Mouse (Mus musculus): ENCODE data around the gene Fras1. TPM values are rescaled to one million over a fixed set of nuclear protein-coding genes. Genes with fewer than 3 reads are reported as not detected.

The Fras1 gene
- polyA plus RNA-seq, 1 experiment from 2014 or later: 7.1 TPM

GRCm38 (mm10) chr5:96792422-96792821, 418.7 kb downstream of the Fras1 start:
- no peak for ATAC-seq (ENCODE audit: low FRiP score, low read depth)
- Histone ChIP-seq H3K27ac (replicated peaks) (no peak overlapping the region), H3K4me3 (no peak overlapping the region), H3K4me1 (replicated peaks) (peaks cover 5% of the 10 kb centered on the region), H3K36me3 (no peaks in the 10 kb centered on the region), H3K9me3 (no peaks in the 10 kb centered on the region), H3K9ac (no peak overlapping the region), H3K4me2 (peak overlapping the region; percentile 68; the same call in 1 of the 2 replicates), H3K27me3 (no peaks in the 10 kb centered on the region)
- WGBS: 77% methylated on average over 9 of the region's 9 CpGs

GRCm38 (mm10) chr5:96792936-96793718, 419.4 kb downstream of the Fras1 start, which contains the start of gene Anxa3:
Anxa3 (plus strand) TSS chr5:96793339.
- Histone ChIP-seq H3K9me3 (no peaks in the 10 kb centered on the region), H3K4me1 (replicated peaks) (peaks cover 5% of the 10 kb centered on the region), H3K4me2 (peak within 1 kb of the TSS; percentile 68), H3K36me3 (no peaks in the 10 kb centered on the region), H3K4me3 (peak within 1 kb of the TSS; percentile 38), H3K27ac (replicated peaks) (no peak within 1 kb of the TSS), H3K9ac (peak within 1 kb of the TSS; percentile 34), H3K27me3 (no peaks in the 10 kb centered on the region)
- ATAC-seq (ENCODE audit: low FRiP score, low read depth): peak; percentile 73; the same call in 1 of the 2 replicates
- WGBS: 13% methylated on average over 26 of the region's 26 CpGs

GRCm38 (mm10) chr5:96793953-96794635, 420.3 kb downstream of the Fras1 start:
- Histone ChIP-seq H3K4me3 (peak overlapping the region; percentile 38), H3K27me3 (no peaks in the 10 kb centered on the region), H3K9ac (no peak overlapping the region), H3K4me2 (peak overlapping the region; percentile 68; the same call in 1 of the 2 replicates), H3K36me3 (no peaks in the 10 kb centered on the region), H3K27ac (replicated peaks) (no peak overlapping the region), H3K9me3 (no peaks in the 10 kb centered on the region), H3K4me1 (replicated peaks) (peaks cover 5% of the 10 kb centered on the region)
- WGBS: 68% methylated on average over 10 of the region's 10 CpGs
- ATAC-seq (ENCODE audit: low FRiP score, low read depth): no peak

GRCm38 (mm10) chr5:96795752-96796151, 422.0 kb downstream of the Fras1 start:
- H3K36me3 ChIP-seq: no peaks in the 10 kb centered on the region
- 90% methylated on average over 1 of the region's 1 CpGs for WGBS
- H3K4me2 ChIP-seq: no peak overlapping the region
- no peaks in the 10 kb centered on the region for H3K9me3 ChIP-seq
- H3K27ac ChIP-seq (replicated peaks): no peak overlapping the region
- peaks cover 5% of the 10 kb centered on the region for H3K4me1 ChIP-seq (replicated peaks)
- H3K4me3 ChIP-seq: no peak overlapping the region
- no peaks in the 10 kb centered on the region for H3K27me3 ChIP-seq
- no peak for ATAC-seq (ENCODE audit: low FRiP score, low read depth)
- no peak overlapping the region for H3K9ac ChIP-seq

GRCm38 (mm10) chr5:96797465-96797864, 423.7 kb downstream of the Fras1 start:
- no peak for ATAC-seq (ENCODE audit: low FRiP score, low read depth)
- no peak overlapping the region for H3K4me2 ChIP-seq
- H3K36me3 ChIP-seq: no peaks in the 10 kb centered on the region
- no peak overlapping the region for H3K4me3 ChIP-seq
- WGBS: 96% methylated on average over 6 of the region's 6 CpGs
- no peak overlapping the region for H3K9ac ChIP-seq
- no peak overlapping the region for H3K27ac ChIP-seq (replicated peaks)
- H3K4me1 ChIP-seq (replicated peaks): peaks cover 5% of the 10 kb centered on the region
- H3K27me3 ChIP-seq: no peaks in the 10 kb centered on the region
- no peaks in the 10 kb centered on the region for H3K9me3 ChIP-seq

GRCm38 (mm10) chr5:96799165-96799564, 425.4 kb downstream of the Fras1 start:
- Histone ChIP-seq H3K4me1 (replicated peaks) (no peaks in the 10 kb centered on the region), H3K9ac (no peak overlapping the region), H3K4me2 (no peak overlapping the region), H3K4me3 (no peak overlapping the region), H3K9me3 (no peaks in the 10 kb centered on the region), H3K36me3 (no peaks in the 10 kb centered on the region), H3K27me3 (no peaks in the 10 kb centered on the region), H3K27ac (replicated peaks) (no peak overlapping the region)
- 93% methylated on average over 9 of the region's 9 CpGs for WGBS
- ATAC-seq (ENCODE audit: low FRiP score, low read depth): no peak

- Histone ChIP-seq H3K4me2 (no peak overlapping the region), H3K36me3 (no peaks in the 10 kb centered on the region), H3K4me3 (no peak overlapping the region), H3K27ac (replicated peaks) (no peak overlapping the region), H3K4me1 (replicated peaks) (no peaks in the 10 kb centered on the region), H3K27me3 (no peaks in the 10 kb centered on the region), H3K9ac (no peak overlapping the region), H3K9me3 (no peaks in the 10 kb centered on the region)
- ATAC-seq (ENCODE audit: low FRiP score, low read depth): no peak
- WGBS: 93% methylated on average over 9 of the region's 9 CpGs
Observed at GRCm38 (mm10) chr5:96799969-96800368, 426.2 kb downstream of the Fras1 start.

- H3K27ac ChIP-seq (replicated peaks): 0 out of 2 replicates have a peak overlapping the region, but pooled peaks have one; percentile 8
- no peaks in the 10 kb centered on the region for H3K9me3 ChIP-seq
- no peaks in the 10 kb centered on the region for H3K27me3 ChIP-seq
- H3K4me3 ChIP-seq: no peak overlapping the region
- no peak overlapping the region for H3K4me2 ChIP-seq
- ATAC-seq (ENCODE audit: low FRiP score, low read depth): no peak
- H3K9ac ChIP-seq: no peak overlapping the region
- WGBS: 35% methylated on average over 7 of the region's 7 CpGs
- H3K4me1 ChIP-seq (replicated peaks): no peaks in the 10 kb centered on the region
- no peaks in the 10 kb centered on the region for H3K36me3 ChIP-seq
Observed at GRCm38 (mm10) chr5:96802185-96802584, 428.4 kb downstream of the Fras1 start.

GRCm38 (mm10) chr5:96803091-96803490, 429.3 kb downstream of the Fras1 start:
- Histone ChIP-seq H3K36me3 (no peaks in the 10 kb centered on the region), H3K27ac (replicated peaks) (no peak overlapping the region), H3K9ac (no peak overlapping the region), H3K4me3 (no peak overlapping the region), H3K4me2 (no peak overlapping the region), H3K9me3 (no peaks in the 10 kb centered on the region), H3K4me1 (replicated peaks) (no peaks in the 10 kb centered on the region), H3K27me3 (no peaks in the 10 kb centered on the region)
- no peak for ATAC-seq (ENCODE audit: low FRiP score, low read depth)
- 68% methylated on average over 3 of the region's 3 CpGs for WGBS

GRCm38 (mm10) chr5:96804304-96804703, 430.5 kb downstream of the Fras1 start:
- Histone ChIP-seq H3K4me1 (replicated peaks) (no peaks in the 10 kb centered on the region), H3K4me2 (no peak overlapping the region)

GRCm38 (mm10) chr5:96804813-96805212, 431.1 kb downstream of the Fras1 start:
- Histone ChIP-seq H3K9ac (no peak overlapping the region), H3K27me3 (no peaks in the 10 kb centered on the region), H3K4me3 (no peak overlapping the region), H3K36me3 (no peaks in the 10 kb centered on the region), H3K27ac (replicated peaks) (no peak overlapping the region), H3K9me3 (no peaks in the 10 kb centered on the region), H3K4me2 (no peak overlapping the region), H3K4me1 (replicated peaks) (no peaks in the 10 kb centered on the region)
- no peak for ATAC-seq (ENCODE audit: low FRiP score, low read depth)
- 84% methylated on average over 3 of the region's 3 CpGs for WGBS

More at GRCm38 (mm10) chr5:96804304-96804703, 430.5 kb downstream of the Fras1 start:
- Histone ChIP-seq H3K36me3 (no peaks in the 10 kb centered on the region), H3K4me3 (no peak overlapping the region), H3K9ac (no peak overlapping the region), H3K27ac (replicated peaks) (no peak overlapping the region), H3K27me3 (no peaks in the 10 kb centered on the region), H3K9me3 (no peaks in the 10 kb centered on the region)
- 89% methylated on average over 4 of the region's 4 CpGs for WGBS
- no peak for ATAC-seq (ENCODE audit: low FRiP score, low read depth)

GRCm38 (mm10) chr5:96810620-96811019, 436.9 kb downstream of the Fras1 start:
- 0 out of 2 replicates have a peak, but pooled peaks cover 3% of the 10 kb centered on the region for H3K4me1 ChIP-seq (replicated peaks)
- 63% methylated on average over 4 of the region's 4 CpGs for WGBS
- H3K27ac ChIP-seq (replicated peaks): no peak overlapping the region
- no peak overlapping the region for H3K4me2 ChIP-seq
- H3K9ac ChIP-seq: no peak overlapping the region
- no peaks in the 10 kb centered on the region for H3K9me3 ChIP-seq
- no peaks in the 10 kb centered on the region for H3K36me3 ChIP-seq
- 0 out of 2 replicates have a peak, but pooled peaks have one; percentile 48 for ATAC-seq (ENCODE audit: low FRiP score, low read depth)
- no peaks in the 10 kb centered on the region for H3K27me3 ChIP-seq
- no peak overlapping the region for H3K4me3 ChIP-seq

Data from hindbrain, embryonic 15.5 days (tissue).